Mouse (Mus musculus) kidney, postnatal 36 days (tissue): ENCODE data around the gene Myrip.
"Not testable (repeated sequence)": the region's sequence is repeated elsewhere in the genome, so short reads cannot be mapped to it uniquely, and the experiment has no call there.

ENCODE experiments used
- DNase-seq, 2 experiments: peaks; one replicate each; pipeline ENCODE4 v3.0.0; 2021 to 2022; ENCODE audit warnings: mixed read lengths in 2 of 2

The Myrip gene

GRCm38 (mm10) chr9:120301213-120301612 lies at the start of gene Myrip:
Gene Myrip (plus strand): TSS chr9:120301513.
- DNase-seq: not testable (repeated sequence)

- peak; percentile 33 to 43 for DNase-seq
Observed at GRCm38 (mm10) chr9:120259805-120260204, 41.5 kb upstream of the Myrip start.

- DNase-seq: no peak
Observed at GRCm38 (mm10) chr9:120263994-120264393, 37.3 kb upstream of the Myrip start.

GRCm38 (mm10) chr9:120273083-120273482 lies 28.2 kb upstream of the Myrip start:
- peak; percentile 61 to 82 for DNase-seq

- DNase-seq: peak; percentile 58 to 64
Observed at GRCm38 (mm10) chr9:120275226-120275625, 26.1 kb upstream of the Myrip start.

- DNase-seq: no peak
Observed at GRCm38 (mm10) chr9:120281147-120281546, 20.2 kb upstream of the Myrip start.

DNA sequence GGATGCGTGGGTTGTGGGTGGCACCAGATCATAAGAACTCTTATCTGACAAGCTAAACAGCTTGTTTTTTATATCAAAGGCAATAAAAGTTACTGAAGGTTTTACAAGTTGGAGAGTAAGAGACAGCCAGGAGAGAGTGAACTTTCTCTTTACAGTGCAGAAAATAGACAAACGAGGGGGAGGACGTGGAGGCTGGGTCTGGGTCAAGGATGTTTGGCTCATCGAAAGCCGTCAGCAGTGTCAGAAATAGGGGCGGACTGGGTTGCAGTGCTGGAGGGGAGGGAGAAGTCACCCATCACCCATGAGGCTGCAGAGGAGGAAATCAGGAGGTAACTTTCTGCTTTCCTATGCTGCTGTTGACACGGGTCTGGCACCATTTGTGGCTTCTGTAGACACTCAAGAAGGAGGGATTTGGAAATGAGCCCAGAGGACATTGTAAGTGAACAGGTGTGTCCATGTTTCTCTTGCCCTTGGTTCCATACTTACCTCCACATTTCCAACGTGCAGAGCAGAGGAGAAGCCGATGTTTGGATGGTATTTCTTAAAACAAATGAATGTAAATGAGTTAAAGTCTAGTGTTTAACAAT lies 18.8 kb upstream of the Myrip start:
- no peak for DNase-seq

- no peak for DNase-seq
Observed at GRCm38 (mm10) chr9:120283556-120283955, 17.8 kb upstream of the Myrip start.

- no peak for DNase-seq
Observed at GRCm38 (mm10) chr9:120288011-120288410, 13.3 kb upstream of the Myrip start.

DNA sequence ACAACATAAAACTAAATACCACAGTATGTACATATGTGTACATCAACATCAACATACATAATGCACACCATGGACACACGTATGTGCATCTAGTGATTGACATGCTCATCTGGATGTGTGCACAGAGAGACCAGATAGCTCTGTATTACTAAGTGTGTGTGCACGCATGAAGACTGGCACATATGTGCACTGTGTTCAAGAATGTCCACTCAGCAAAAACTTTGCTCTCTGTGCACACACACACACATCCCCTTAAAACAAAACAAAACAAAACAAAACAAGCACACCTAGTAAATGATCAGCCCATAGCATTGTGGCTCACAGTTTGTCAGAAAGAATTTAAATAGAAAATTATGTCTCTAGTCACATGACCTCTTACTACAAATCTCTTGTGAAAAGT lies 10.9 kb upstream of the Myrip start:
- DNase-seq: no peak

DNA sequence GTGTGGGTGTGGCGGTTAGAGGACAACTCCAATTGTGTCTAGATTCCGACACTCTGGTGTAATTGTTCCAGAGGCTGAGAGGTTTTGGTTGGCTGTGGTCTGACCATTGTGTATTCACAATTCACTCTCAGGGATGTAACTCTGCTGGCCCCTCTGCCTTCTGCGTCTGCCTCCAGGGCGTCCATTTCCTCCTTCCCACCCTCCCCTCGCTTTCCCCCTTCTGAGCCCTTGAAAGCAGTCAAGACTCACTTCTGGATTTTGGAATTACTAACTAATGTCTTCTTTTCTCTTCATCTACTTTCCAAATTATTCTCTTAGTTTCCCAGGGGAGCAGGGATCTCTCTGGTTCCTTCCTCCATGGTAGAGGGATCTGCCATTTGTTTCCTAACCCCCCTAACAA lies 8.8 kb upstream of the Myrip start:
- no peak for DNase-seq

- peak in 1 of 2 experiments; percentile 48 for DNase-seq
Observed at GRCm38 (mm10) chr9:120295527-120295926, 5.8 kb upstream of the Myrip start.

GRCm38 (mm10) chr9:120296938-120297337 lies 4.4 kb upstream of the Myrip start:
- DNase-seq: no peak

DNA sequence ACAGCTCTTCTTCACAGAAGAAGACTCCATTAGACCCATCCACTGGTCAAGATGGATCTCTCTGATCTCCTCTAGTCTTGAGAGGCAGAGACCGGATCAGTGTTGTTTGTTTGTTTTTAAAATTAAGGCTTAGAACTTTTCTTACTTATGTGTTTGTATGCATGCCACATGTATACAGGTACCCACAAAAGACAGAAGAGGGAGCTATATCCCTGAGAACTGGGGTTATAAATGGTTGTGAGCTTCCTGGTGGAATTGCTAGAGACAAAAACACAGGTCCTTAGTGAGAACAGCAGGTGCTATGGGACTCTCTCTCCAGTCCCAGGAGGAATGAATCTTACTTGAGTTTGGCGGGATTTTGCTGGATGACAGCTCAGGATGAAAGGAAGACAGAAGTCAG lies 1.9 kb upstream of the Myrip start:
- DNase-seq: no peak

DNA sequence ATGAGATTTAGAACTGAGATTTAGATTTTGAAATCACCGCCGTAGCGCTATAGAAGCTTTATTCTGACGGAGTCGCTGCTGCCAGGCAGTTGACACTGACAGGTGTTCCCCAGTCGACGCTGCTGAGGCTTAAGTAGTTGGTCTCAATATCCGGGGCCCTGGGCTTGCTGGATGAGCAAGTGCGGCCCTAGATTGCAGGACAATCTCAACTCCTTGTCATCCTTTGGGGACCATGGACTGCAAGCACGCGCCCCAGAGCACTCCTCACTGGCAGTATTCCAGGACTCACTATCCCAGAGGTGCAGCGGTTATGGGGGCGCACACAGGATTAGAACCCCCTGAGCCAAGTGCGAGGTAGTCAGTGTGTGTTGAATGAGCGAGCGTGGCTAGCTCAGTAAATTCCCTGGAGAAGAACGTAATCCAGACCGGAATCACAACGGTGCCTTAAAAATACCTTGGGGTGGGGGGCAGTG lies 1.7 kb downstream of the Myrip start:
- no peak for DNase-seq

DNA sequence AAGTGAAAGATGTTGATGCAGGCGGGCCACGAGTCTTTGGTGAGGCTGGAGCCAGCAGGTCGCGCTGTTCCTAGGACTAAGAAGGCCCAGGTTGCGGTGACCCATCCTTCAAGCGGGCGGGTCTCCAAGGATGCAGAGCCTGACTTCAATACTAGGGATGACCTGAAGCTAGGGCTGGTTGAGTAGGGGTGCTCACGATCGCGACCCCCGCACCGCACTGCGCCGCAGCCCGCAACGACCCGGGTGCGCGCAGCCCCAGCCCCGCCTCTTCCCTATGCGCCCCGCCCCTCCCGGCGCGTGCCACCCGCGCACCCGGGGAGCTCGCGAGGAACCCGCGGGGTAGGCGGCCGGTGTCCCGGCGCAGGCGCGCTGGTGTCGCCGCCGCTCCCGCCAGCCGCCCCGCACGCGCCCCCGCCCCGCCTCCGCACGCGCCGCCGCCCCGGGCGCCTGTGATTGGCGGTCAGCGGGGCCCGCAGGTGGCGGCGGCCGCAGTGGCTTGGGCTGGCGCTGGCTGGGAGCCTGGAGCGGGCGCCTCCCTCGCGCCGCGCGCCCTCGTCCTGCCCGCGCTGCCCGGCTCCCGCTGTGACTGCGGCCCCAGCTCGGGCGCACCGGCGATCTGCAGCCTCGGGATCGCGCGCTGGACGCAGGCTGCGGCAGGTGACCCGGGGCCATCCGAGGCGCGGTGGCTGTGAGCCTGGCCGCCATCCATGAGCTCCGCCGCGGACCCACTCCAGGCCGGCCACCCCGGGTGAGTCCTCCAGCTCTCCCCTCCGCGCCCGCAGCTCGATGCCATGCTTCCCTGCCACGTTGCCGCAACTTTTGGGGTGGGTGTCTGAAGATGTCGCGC lies 2.4 kb downstream of the Myrip start:
- peak; percentile 24 to 55 for DNase-seq

DNA sequence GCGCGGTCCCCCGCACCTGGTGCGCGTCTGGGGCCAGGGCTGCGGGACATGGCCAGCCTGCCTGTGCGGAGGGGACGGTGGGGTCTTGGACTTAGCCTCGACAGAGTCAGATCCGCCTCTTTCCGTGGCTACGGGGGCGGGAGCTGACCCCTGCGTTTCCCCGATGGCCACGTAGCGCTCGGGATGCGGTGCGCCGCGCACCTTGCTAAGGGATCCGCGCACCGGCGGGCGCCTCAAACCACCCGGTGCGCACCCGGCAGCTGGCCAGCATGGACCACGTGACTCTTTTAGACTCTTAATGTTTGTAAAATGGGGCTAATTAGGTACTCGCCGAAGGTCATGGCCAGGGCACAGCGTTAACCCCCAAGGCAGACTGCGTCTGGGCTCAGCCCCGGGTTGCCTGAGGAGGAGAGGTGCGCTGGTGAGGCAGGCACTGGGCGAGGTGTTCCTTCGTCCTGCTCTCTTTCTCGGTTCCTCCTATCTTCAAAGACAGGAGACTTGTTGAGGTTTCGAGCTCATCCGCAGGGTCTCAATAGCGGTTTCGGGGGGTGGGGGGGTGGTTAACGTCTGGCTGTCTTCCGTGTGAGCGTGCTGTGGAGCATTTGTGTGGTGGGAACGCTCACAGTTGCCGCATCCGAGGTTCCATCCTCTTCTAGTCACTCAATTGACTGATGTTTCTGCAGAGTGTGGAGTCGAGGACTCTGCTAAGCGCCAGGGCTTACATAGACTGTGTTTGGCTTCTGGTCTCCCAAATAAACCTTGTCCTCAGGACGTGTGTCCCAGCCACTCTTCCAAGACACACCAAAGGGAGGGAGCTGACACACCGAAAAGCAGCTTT lies 3.2 kb downstream of the Myrip start:
- peak in 1 of 2 experiments; percentile 21 for DNase-seq

GRCm38 (mm10) chr9:120315171-120315570 lies 13.9 kb downstream of the Myrip start:
- no peak for DNase-seq

DNA sequence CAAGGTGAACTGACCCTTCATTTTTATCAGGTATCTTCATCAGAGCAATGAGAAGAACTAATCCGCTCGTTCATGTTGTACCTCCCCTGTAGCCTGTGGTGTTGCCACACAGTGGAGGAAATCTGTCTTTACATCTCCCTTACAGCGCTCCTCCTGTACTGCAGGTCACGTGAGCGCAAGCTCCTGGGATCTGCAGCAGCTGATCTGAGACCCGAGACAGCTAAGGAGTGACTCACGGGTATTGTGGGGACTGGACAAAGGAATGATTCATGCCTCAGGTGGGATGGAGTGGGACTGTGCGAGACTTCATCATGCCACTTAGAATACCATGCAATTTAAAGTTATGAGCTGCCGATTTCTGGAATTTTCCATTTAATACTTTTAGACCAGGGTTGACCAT lies 17.8 kb downstream of the Myrip start:
- no peak for DNase-seq

GRCm38 (mm10) chr9:120320573-120320972 lies 19.3 kb downstream of the Myrip start:
- no peak for DNase-seq

GRCm38 (mm10) chr9:120322702-120323426 lies 21.6 kb downstream of the Myrip start:
- peak in 1 of 2 experiments; percentile 26 for DNase-seq

DNA sequence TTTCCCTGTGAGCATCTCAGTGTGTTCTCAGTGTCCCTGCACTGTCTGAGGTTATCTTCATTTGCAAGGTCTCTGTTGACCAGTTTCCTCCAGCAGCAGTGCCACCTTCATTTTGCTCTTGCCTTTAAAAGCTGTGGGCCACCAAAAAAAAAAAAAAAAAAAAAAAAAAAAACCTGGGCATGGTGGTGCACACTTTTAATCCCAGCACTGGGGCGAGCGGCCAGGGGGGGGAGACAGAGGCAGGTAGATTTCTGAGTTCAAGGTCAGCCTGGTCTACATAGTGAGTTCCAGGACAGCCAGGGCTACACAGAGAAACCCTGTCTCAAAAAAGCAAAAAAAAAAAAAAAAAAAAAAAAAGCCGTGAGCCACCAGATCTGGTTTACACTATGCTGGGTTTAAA lies 29.7 kb downstream of the Myrip start:
- DNase-seq: not testable (repeated sequence)

DNA sequence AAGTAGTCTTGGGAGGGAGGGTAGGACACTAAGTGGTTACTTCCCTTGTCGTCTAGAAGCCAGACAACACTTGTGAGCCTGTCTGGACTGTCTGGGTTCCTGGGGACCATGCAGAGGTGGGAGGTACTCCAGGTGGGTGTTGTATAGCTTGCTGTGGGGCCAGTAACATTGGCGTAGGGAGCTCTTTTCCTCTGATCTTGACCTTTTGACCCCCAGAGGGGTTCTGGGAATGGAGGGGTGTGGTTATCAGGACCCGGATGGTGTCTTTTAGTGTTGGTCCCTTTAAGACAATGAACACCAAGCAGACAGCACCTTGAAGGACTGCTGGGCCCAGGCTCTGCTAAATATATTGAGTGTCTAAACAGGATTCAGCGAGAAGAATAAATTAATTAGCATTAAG lies 36.9 kb downstream of the Myrip start:
- no peak for DNase-seq
